Mouse (Mus musculus) R1 (cell line): ENCODE results near the gene Paqr6.
A peak's percentile ranks its signal among the peaks of the same experiment; 100 is the strongest.

Experiments
- DNase-seq: peaks from one replicate; pipeline ENCODE4 v3.0.0-alpha.2; 2018; ENCODE audit warnings: low read depth, low spot score

Paqr6 gene

GRCm38 (mm10) chr3:88409741-88410644 lies 45.6 kb downstream of the Paqr6 start, which contains the start of gene Pmf1:
Gene Pmf1 (minus strand): TSS chr3:88410331.
- DNase-seq, result peak; percentile 96

- DNase-seq, result peak; percentile 86
Observed at GRCm38 (mm10) chr3:88410645-88411031, 46.3 kb downstream of the Paqr6 start.

- no peak for DNase-seq
Observed at GRCm38 (mm10) chr3:88411681-88412080, 47.3 kb downstream of the Paqr6 start.

GRCm38 (mm10) chr3:88412636-88413035 lies 48.3 kb downstream of the Paqr6 start:
- no peak for DNase-seq

- DNase-seq, result no peak
Observed at GRCm38 (mm10) chr3:88415668-88416067, 51.3 kb downstream of the Paqr6 start.

- no peak for DNase-seq
Observed at GRCm38 (mm10) chr3:88418016-88418415, 53.6 kb downstream of the Paqr6 start.
